Mouse (Mus musculus) midbrain, postnatal 0 days (tissue): ENCODE results near the gene Pde6h. TPM values are rescaled to one million over a fixed set of nuclear protein-coding genes. Genes with fewer than 3 reads are reported as not detected.

ENCODE experiments used
- ATAC-seq: fragments of 200-750 bp; cut with Nextera tagmentation; 2 replicates; pipeline ENCODE4 v1.8.0; 2017; ENCODE audit warnings: moderate number of reproducible peaks, mild to moderate bottlenecking, moderate TSS enrichment, moderate library complexity; ENCODE audit not compliant: low FRiP score
- DNase-seq: peaks from one replicate; pipeline ENCODE4 v3.0.0-alpha.2; 2015; ENCODE audit warnings: low spot score
- H3K27ac ChIP-seq: fragments of 300-500 bp; sonication (generic); 2 replicates; pipeline ENCODE4 v1.5.1; 2014; ENCODE audit warnings: low read depth, mild to moderate bottlenecking, low read length, mixed read lengths
- H3K27me3 ChIP-seq: fragments of 300-500 bp; sonication (generic); 2 replicates; pipeline ENCODE4 v1.6.1; 2014; ENCODE audit warnings: low read length, control low read depth, mixed read lengths; ENCODE audit not compliant: insufficient read depth
- H3K36me3 ChIP-seq: fragments of 300-500 bp; sonication (generic); 2 replicates; pipeline ENCODE4 v1.6.1; 2014; ENCODE audit warnings: low read length, control low read depth, mixed read lengths; ENCODE audit not compliant: insufficient read depth
- H3K4me1 ChIP-seq: fragments of 300-500 bp; sonication (generic); 2 replicates; pipeline ENCODE4 v1.6.1; 2014; ENCODE audit warnings: mild to moderate bottlenecking, control low read depth, antibody characterized with exemption, low read length, mixed read lengths; ENCODE audit not compliant: insufficient read depth
- H3K4me2 ChIP-seq: fragments of 300-500 bp; sonication (generic); 2 replicates; pipeline ENCODE4 v1.6.1; 2014; ENCODE audit warnings: low read depth, mild to moderate bottlenecking, low read length, mixed read lengths; ENCODE audit not compliant: poor library complexity, severe bottlenecking
- H3K4me3 ChIP-seq: fragments of 300-500 bp; sonication (generic); 2 replicates; pipeline ENCODE4 v1.5.1; 2014; ENCODE audit warnings: low read depth, mild to moderate bottlenecking, low read length, moderate library complexity
- H3K9ac ChIP-seq: fragments of 300-500 bp; sonication (generic); replicated peaks from 2 replicates; pipeline ENCODE4 v1.6.1; 2014; ENCODE audit warnings: mild to moderate bottlenecking, low read length, moderate library complexity, mixed read lengths; ENCODE audit not compliant: poor library complexity, severe bottlenecking
- H3K9me3 ChIP-seq: fragments of 300-500 bp; sonication (generic); 2 replicates; pipeline ENCODE4 v1.6.1; 2016; ENCODE audit warnings: low read length, control low read depth
- CTCF ChIP-seq: IDR thresholded peaks from 2 replicates; pipeline ENCODE4 v1.5.1; 2016; ENCODE audit warnings: antibody characterized with exemption, mild to moderate bottlenecking
- WGBS: fragments of 180-500 bp; shearing (Covaris S2); extraction: QIAGEN DNeasy Blood & Tissue Kit; methylation state at CpG from one replicate; pipeline ENCODE4 v1.1.7; 2014; 5-methylcytosine and 5-hydroxymethylcytosine counted together
- polyA plus RNA-seq: library from polyadenylated mRNA; unstranded; fragments of >200 nt; fragmentation: Nextera tagmentation; extraction: Ambion mirVana; gene quantifications from 2 replicates; pipeline ENCODE4 v1.2.1, GENCODE M21; 2015
- total RNA-seq: library from RNA; depleted of rRNA; stranded (reverse); fragments of >200 nt; gene quantifications from 2 replicates; pipeline ENCODE4 v1.2.3, GENCODE M21; 2014

Gene Pde6h
- total and polyA plus RNA-seq, 2 experiments from 2014 or later, result 0.05 to 0.84 TPM

DNA sequence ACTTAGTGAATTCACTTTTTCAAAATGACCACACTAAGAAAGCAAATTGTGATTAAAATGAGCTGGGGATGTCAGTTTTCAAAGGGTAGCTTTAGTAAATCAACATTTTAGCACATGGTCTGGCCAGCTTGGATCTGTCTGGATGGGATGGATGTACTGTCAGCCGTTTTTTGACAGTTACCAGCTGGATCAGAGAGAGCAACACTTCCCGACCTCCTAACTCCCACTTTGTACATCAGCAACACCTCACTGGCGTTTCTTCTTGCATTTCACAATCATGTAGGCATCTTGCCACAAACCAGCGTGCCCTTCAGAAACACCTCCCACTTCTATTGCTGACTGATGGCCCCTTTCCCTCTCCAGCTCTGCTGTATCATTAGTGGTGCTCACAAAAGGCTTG lies 25.4 kb upstream of the Pde6h start:
- Histone ChIP-seq H3K4me1 (no peaks in the 10 kb centered on the region), H3K4me3 (no peak overlapping the region), H3K9me3 (no peaks in the 10 kb centered on the region), H3K36me3 (no peaks in the 10 kb centered on the region), H3K27ac (no peak overlapping the region), H3K27me3 (no peaks in the 10 kb centered on the region), H3K9ac (no peak overlapping the region), H3K4me2 (no peak overlapping the region)
- TF ChIP-seq CTCF, result no peak
- DNase-seq, result no peak
- 73% methylated on average over 4 of the region's 4 CpGs for WGBS
- no peak for ATAC-seq

DNA sequence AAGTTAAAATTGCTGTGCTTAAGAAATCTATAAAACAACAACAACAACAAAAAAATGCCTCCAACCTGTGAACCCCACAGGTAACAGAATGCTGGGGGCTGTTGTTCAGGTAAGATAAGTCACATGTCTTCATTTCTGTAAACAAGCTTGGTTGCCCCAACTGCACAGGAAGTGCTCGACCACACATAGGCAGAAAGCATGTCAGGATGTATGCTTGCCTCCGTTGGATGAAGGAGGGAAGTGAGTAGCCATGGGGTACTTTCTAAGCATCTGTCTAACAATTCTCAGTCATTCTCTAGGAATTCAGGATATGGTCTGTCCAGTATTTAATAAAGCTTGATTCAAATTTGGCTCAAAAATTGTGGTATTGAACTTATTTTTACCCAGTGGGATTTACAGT lies 24.7 kb upstream of the Pde6h start:
- Histone ChIP-seq H3K4me1 (no peaks in the 10 kb centered on the region), H3K27me3 (no peaks in the 10 kb centered on the region), H3K4me3 (no peak overlapping the region), H3K9me3 (no peaks in the 10 kb centered on the region), H3K9ac (no peak overlapping the region), H3K27ac (no peak overlapping the region), H3K4me2 (no peak overlapping the region), H3K36me3 (no peaks in the 10 kb centered on the region)
- DNase-seq (no peak), ATAC-seq (no peak)
- 82% methylated on average over 2 of the region's 2 CpGs for WGBS
- no peak for TF ChIP-seq CTCF

DNA sequence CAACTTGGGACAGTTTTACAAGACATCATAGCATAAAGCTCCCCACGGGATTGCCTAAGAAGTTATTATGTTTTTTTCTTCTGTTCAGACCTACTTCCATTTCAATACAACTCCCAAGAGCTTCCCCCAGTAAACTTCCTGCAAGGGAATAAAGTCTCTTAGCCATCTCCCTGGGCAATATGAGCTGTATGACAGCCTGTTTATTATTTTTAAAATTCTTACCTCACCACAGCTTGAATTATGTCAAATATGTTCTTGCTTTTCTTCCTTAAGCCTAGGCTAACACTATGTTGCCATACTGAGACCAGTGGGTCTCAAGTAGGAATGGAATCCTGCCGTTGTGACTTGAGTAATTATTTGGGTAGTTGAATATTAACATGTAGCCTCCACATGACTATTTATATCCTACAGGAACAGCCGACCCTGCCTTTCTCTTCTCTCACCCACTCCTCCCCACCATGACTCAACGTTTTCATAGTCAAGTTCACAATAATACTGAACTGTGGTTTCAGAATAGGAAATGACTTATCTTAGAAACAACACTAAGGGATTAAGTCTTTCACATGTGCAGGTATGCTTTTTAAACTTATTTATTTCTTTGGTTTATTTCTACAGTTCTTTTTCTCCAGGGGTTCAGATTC lies 23.1 kb upstream of the Pde6h start:
- H3K9ac ChIP-seq, result no peak overlapping the region
- H3K9me3 ChIP-seq, result no peaks in the 10 kb centered on the region

DNA sequence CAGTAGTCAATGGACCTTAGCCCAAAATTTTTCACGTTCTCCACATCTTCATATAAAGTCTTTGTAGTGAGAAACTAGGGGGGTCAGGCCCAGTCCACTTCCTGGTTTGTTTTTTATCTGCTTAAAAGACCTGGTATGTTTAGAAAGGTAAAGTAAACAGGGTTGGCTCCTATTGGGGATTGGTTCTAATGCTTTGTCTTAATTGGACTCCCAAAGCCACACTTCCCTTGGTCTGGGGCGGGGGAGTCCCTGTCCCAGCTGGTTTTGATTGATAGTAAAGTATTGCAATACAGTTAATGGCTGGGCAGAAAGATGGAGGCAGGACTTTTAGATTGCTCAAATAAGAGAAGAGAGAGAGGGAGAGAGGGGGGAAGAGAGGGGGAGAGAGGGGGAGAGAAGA lies 22.6 kb upstream of the Pde6h start:
- no peaks in the 10 kb centered on the region for H3K4me1 ChIP-seq
- H3K36me3 ChIP-seq, result no peaks in the 10 kb centered on the region
- H3K4me3 ChIP-seq, result no peak overlapping the region
- no peaks in the 10 kb centered on the region for H3K27me3 ChIP-seq
- no peaks in the 10 kb centered on the region for H3K9me3 ChIP-seq
- DNase-seq (no peak), ATAC-seq (no peak)
- H3K9ac ChIP-seq, result no peak overlapping the region
- TF ChIP-seq CTCF, result no peak
- 79% methylated on average over 2 of the region's 2 CpGs for WGBS
- no peak overlapping the region for H3K4me2 ChIP-seq
- H3K27ac ChIP-seq, result no peak overlapping the region

More for the DNA sequence above, 23.1 kb upstream of the Pde6h start:
- H3K27ac ChIP-seq, result no peak overlapping the region
- H3K4me3 ChIP-seq, result no peak overlapping the region
- H3K4me1 ChIP-seq, result no peaks in the 10 kb centered on the region
- ATAC-seq (no peak), DNase-seq (no peak)
- no peaks in the 10 kb centered on the region for H3K27me3 ChIP-seq
- 78% methylated on average over 4 of the region's 4 CpGs for WGBS
- H3K36me3 ChIP-seq, result no peaks in the 10 kb centered on the region
- TF ChIP-seq CTCF, result no peak
- no peak overlapping the region for H3K4me2 ChIP-seq

DNA sequence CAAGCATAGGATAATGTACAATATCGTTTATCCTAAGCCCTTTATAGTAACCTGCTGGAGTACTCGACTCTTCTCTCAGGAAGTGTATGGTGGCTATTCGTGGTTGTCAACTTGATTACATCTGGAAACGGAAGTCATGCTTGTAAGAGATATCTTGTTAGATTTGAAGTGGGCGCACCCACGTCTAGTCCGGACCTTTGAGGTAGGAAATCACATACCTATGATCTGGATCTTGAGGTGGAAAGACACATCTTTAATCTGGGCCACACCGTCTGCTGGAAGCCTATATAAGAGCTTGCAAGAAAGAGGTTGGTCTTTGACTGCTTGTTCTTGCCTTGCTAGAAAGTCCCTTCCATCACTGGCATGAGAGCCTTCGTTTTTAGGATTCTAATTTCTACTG lies 21.1 kb upstream of the Pde6h start:
- Histone ChIP-seq H3K27ac (no peak overlapping the region), H3K4me2 (no peak overlapping the region)

DNA sequence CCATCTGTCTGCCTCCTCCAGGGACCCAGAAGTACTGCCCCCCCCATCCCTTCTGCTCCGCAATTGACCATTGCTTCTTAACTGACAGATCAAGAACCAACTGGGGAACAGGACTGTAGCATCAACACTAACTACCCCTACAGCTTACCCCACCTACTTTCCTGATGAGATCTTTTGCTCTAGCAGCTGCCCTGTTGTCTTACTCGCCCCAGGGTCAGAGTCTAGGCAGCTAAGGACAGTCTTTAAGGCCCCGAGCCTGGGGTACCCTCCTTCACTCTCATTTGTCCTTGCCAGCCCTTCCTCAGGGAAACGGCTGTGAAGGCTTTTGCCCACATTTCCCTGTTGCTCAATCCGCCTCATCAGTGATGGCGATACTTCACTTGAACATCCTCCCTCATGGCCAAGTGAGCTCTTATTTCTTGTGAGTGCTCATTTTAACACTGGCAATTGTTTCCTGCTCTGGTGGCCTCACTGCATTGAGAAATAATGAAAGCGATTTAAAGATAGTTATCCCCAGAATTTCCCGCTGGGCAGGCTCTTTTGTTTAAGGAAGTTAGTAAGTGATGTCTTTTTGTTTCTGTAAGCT lies 19.7 kb upstream of the Pde6h start:
- Histone ChIP-seq H3K9me3 (no peaks in the 10 kb centered on the region), H3K36me3 (no peaks in the 10 kb centered on the region), H3K4me2 (no peak overlapping the region), H3K9ac (no peak overlapping the region), H3K27me3 (no peaks in the 10 kb centered on the region), H3K27ac (no peak overlapping the region), H3K4me3 (no peak overlapping the region), H3K4me1 (no peaks in the 10 kb centered on the region)
- no peak for TF ChIP-seq CTCF
- WGBS, result 69% methylated on average over 8 of the region's 8 CpGs
- DNase-seq, result no peak
- ATAC-seq, result no peak

More for the DNA sequence above, 21.1 kb upstream of the Pde6h start:
- ATAC-seq (no peak), DNase-seq (no peak)
- H3K4me3 ChIP-seq, result no peak overlapping the region
- WGBS, result 89% methylated on average over 9 of the region's 9 CpGs
- no peaks in the 10 kb centered on the region for H3K36me3 ChIP-seq
- no peak for TF ChIP-seq CTCF
- H3K27me3 ChIP-seq, result no peaks in the 10 kb centered on the region
- no peak overlapping the region for H3K9ac ChIP-seq
- H3K4me1 ChIP-seq, result no peaks in the 10 kb centered on the region
- no peaks in the 10 kb centered on the region for H3K9me3 ChIP-seq
